Mouse (Mus musculus) lung, postnatal 0 days (tissue): ENCODE measurements around the gene Vamp9. TPM values are rescaled to one million over a fixed set of nuclear protein-coding genes. Genes with fewer than 3 reads are reported as not detected.

Source experiments
- ATAC-seq: fragments of 200-750 bp; cut with Nextera tagmentation; 2 replicates; pipeline ENCODE4 v1.8.0; 2017; ENCODE audit warnings: moderate library complexity
- DNase-seq: peaks from one replicate; pipeline ENCODE4 v3.0.0-alpha.2; 2016; ENCODE audit warnings: low spot score
- H3K27ac ChIP-seq: fragments of 300-500 bp; sonication (generic); 2 replicates; pipeline ENCODE4 v1.5.1; 2014; ENCODE audit warnings: antibody characterized with exemption, mild to moderate bottlenecking, low read length, mixed read lengths
- H3K27me3 ChIP-seq: fragments of 300-500 bp; sonication (generic); replicated peaks from 2 replicates; pipeline ENCODE4 v1.6.1; 2014; ENCODE audit warnings: low read length, mixed read lengths; ENCODE audit not compliant: insufficient read depth
- H3K36me3 ChIP-seq: fragments of 300-500 bp; sonication (generic); 2 replicates; pipeline ENCODE4 v1.6.1; 2014; ENCODE audit warnings: low read length, mixed read lengths; ENCODE audit not compliant: insufficient read depth
- H3K4me1 ChIP-seq: fragments of 300-500 bp; sonication (generic); 2 replicates; pipeline ENCODE4 v1.6.1; 2014; ENCODE audit warnings: antibody characterized with exemption, low read depth, low read length, mixed read lengths; ENCODE audit not compliant: insufficient read depth
- H3K4me2 ChIP-seq: fragments of 300-500 bp; sonication (generic); replicated peaks from 2 replicates; pipeline ENCODE4 v1.6.1; 2014; ENCODE audit warnings: low read depth, mild to moderate bottlenecking, low read length, moderate library complexity, mixed read lengths
- H3K4me3 ChIP-seq: fragments of 300-500 bp; sonication (generic); 2 replicates; pipeline ENCODE4 v1.5.1; 2014; ENCODE audit warnings: low read depth, low read length
- H3K9ac ChIP-seq: fragments of 300-500 bp; sonication (generic); replicated peaks from 2 replicates; pipeline ENCODE4 v1.6.1; 2014; ENCODE audit warnings: low read depth, mild to moderate bottlenecking
- H3K9me3 ChIP-seq: fragments of 300-500 bp; sonication (generic); 2 replicates; pipeline ENCODE4 v1.6.1; 2016; ENCODE audit warnings: low read length, mixed read lengths
- CTCF ChIP-seq: IDR thresholded peaks from 2 replicates; pipeline ENCODE4 v1.5.1; 2016; ENCODE audit warnings: antibody characterized with exemption, mild to moderate bottlenecking
- EP300 ChIP-seq: IDR thresholded peaks from 2 replicates; pipeline ENCODE4 v1.6.1; 2016; ENCODE audit warnings: antibody characterized with exemption, mild to moderate bottlenecking, control low read depth
- WGBS: fragments of 180-500 bp; shearing (Covaris S2); extraction: QIAGEN DNeasy Blood & Tissue Kit; methylation state at CpG from one replicate; pipeline ENCODE4 v1.1.7; 2014; 5-methylcytosine and 5-hydroxymethylcytosine counted together
- polyA plus RNA-seq: library from polyadenylated mRNA; unstranded; fragments of >200 nt; fragmentation: Nextera tagmentation; extraction: Ambion mirVana; gene quantifications from 2 replicates; pipeline ENCODE4 v1.2.1, GENCODE M21; 2015

Gene Vamp9
- polyA plus RNA-seq, 1 experiment from 2014 or later, result not detected

DNA sequence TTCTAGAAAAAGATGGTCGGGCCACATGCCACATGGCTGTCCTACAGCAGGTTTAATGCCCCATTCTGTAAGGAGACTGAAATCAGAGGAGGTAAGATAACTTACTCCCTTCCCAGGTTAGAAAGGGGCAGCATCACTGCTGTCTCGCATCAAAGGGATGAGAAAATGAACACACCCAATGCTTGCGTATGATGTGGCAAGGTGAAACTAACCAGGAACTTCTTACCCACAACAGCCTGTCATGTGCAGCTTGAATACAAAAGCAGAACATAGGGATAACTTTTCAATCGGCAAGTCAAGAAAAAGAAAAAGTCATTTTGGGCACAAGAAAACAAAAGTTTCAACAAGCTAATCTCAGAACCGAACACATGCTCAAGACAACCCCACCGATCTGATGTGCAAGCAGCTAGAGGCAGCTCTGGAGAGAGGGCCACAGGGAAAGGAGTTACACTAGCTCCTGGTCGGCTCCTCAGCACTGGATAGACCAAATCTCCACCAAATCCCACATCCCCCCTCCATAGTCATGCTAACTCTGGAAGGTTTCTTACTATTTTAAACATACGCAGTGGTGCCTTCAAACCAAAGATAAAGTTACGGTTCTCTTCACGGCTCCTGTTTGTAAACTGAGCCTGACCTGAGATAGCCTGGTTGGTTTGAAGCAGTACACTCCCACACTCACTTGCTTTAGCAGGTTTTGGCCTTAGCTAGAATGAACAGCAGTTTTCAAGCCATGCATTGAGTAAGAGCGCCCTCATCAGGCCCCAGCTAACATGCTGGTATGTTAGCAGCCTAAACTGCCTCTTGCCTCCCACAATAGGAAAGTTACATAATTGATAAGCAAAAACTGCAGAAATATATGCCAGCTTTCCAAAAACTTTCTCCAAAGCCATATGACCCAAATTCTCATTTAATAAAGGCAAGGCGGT, 14.3 kb upstream of the Vamp9 start:
- H3K4me3 ChIP-seq, result no peak overlapping the region
- no peak overlapping the region for H3K4me2 ChIP-seq
- DNase-seq (peak; percentile 72), ATAC-seq (no peak)
- WGBS, result 51% methylated on average over 12 of the region's 12 CpGs
- no peak overlapping the region for H3K27ac ChIP-seq
- H3K9me3 ChIP-seq, result no peaks in the 10 kb centered on the region
- H3K9ac ChIP-seq, result no peak overlapping the region
- no peaks in the 10 kb centered on the region for H3K4me1 ChIP-seq
- H3K36me3 ChIP-seq, result no peaks in the 10 kb centered on the region
- TF ChIP-seq EP300 (no peak), CTCF (peak; percentile 76)
- H3K27me3 ChIP-seq, result no peaks in the 10 kb centered on the region

DNA sequence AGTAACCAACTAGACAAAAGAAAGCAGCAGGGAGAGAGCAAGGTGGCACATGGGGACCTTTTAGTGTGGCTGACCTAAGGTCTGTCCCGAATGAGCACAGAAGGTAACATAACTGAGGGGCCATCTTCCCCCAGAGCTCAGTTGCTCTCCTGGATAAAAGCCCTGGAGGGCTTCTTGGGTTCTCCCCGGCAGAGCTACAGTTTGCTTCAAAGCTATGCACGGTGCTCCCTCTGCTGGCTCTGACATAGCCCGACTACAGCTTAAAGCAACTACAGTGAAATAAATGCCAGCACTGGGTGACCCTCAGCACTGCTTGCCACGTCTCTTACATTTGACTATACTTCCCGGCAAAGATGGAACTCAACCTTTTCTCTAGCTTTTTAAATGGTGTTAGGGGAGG, 6.0 kb upstream of the Vamp9 start:
- WGBS, result 3% methylated on average over 6 of the region's 6 CpGs
- Histone ChIP-seq H3K27ac (no peak overlapping the region), H3K36me3 (no peaks in the 10 kb centered on the region), H3K4me2 (no peak overlapping the region), H3K9me3 (no peaks in the 10 kb centered on the region), H3K4me3 (no peak overlapping the region), H3K4me1 (no peaks in the 10 kb centered on the region), H3K27me3 (no peaks in the 10 kb centered on the region), H3K9ac (no peak overlapping the region)
- TF ChIP-seq CTCF (peak; percentile 80), EP300 (no peak)
- ATAC-seq (peak; percentile 72; the same call in 1 of the 2 replicates), DNase-seq (peak; percentile 87)

GRCm38 (mm10) chr5:99905731-99906130, 323 bp upstream of the Vamp9 start:
- WGBS, result 54% methylated on average over 7 of the region's 7 CpGs
- no peak overlapping the region for H3K9ac ChIP-seq
- H3K4me1 ChIP-seq, result no peaks in the 10 kb centered on the region
- H3K4me3 ChIP-seq, result peak overlapping the region; percentile 51
- H3K27me3 ChIP-seq, result no peaks in the 10 kb centered on the region
- TF ChIP-seq EP300, result no peak
- TF ChIP-seq CTCF, result no peak
- no peaks in the 10 kb centered on the region for H3K9me3 ChIP-seq
- H3K27ac ChIP-seq, result no peak overlapping the region
- no peak for ATAC-seq
- no peaks in the 10 kb centered on the region for H3K36me3 ChIP-seq
- DNase-seq, result no peak
- no peak overlapping the region; the same call in 1 of the 2 replicates for H3K4me2 ChIP-seq

DNA sequence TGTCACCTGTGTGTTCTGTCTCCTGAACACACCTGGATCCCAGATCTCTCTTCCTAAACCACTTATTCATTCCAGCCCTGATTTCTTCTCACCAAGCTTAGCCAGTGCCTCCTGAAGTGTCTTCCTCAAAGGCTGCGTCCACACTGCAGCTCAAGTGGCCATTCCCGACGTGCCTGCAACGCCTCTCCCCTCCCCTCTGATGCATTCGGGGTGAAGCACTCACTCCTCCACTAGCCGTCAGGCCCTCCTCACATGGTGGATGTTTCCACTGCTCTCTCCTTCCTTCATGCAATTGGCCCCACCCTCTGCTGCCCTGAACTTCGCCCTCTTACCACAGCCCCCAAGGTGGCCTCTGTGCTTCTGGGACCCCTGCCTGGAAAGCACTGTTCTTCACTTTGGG, 9.4 kb downstream of the Vamp9 start:
- peak overlapping the region; percentile 69; the same call in 1 of the 2 replicates for H3K27ac ChIP-seq
- no peaks in the 10 kb centered on the region for H3K9me3 ChIP-seq
- peak; percentile 81 for DNase-seq
- no peaks in the 10 kb centered on the region for H3K36me3 ChIP-seq
- H3K4me3 ChIP-seq, result no peak overlapping the region
- WGBS, result 23% methylated on average over 7 of the region's 7 CpGs
- peak; percentile 99 for ATAC-seq
- H3K4me2 ChIP-seq, result 0 out of 2 replicates have a peak overlapping the region, but pooled peaks have one; percentile 11
- 0 out of 2 replicates have a peak, but pooled peaks cover 4% of the 10 kb centered on the region for H3K4me1 ChIP-seq
- no peak overlapping the region for H3K9ac ChIP-seq
- H3K27me3 ChIP-seq, result no peaks in the 10 kb centered on the region
- no peak for TF ChIP-seq EP300
- TF ChIP-seq CTCF, result no peak

DNA sequence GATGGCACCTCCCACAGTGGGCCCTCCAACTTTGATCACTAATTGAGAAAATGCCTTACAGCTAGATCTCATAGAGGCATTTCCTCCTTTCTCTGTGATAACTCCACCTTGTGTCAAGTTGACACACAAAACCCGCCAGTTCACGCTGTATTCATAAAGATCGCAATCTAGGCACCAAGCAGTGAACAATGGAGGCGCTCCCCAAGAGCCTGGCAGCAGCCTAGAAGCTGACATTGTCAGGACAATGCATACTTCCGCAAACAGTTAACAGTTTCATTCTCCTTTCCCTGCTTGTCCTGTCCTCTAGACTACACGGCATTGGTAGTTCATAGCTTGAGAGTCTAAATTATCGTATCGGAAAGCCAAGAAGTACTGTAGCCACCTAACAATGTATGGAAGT, 16.0 kb downstream of the Vamp9 start:
- ATAC-seq (no peak), DNase-seq (no peak)
- H3K4me2 ChIP-seq, result no peak overlapping the region
- TF ChIP-seq EP300 (no peak), CTCF (no peak)
- H3K27me3 ChIP-seq, result no peaks in the 10 kb centered on the region
- no peak overlapping the region for H3K4me3 ChIP-seq
- no peaks in the 10 kb centered on the region for H3K36me3 ChIP-seq
- no peak overlapping the region for H3K27ac ChIP-seq
- 73% methylated on average over 8 of the region's 8 CpGs for WGBS
- H3K4me1 ChIP-seq, result no peaks in the 10 kb centered on the region
- no peak overlapping the region for H3K9ac ChIP-seq
- H3K9me3 ChIP-seq, result no peaks in the 10 kb centered on the region

DNA sequence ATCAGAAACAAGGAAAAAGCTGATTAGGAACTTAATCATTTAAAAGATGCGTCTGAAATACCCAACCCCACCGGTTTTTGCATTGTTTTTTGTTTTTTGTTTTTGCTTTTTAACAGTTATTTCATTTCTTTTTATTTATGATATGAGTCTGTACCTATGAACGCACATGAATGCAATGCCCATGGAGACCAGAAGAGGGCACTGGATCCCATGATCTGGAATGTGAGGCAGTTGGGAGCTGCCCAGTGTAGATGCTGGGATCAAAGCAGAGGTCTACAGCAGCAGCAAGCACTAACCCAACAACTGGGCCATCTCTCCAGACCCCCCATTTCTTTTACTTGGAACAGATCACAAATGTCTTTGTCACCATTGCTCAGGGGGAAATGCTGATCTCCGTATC, 21.9 kb downstream of the Vamp9 start:
- 53% methylated on average over 4 of the region's 4 CpGs for WGBS
- Histone ChIP-seq H3K36me3 (no peaks in the 10 kb centered on the region), H3K27ac (no peak overlapping the region), H3K4me2 (no peak overlapping the region), H3K27me3 (no peaks in the 10 kb centered on the region), H3K9me3 (no peaks in the 10 kb centered on the region), H3K4me3 (no peak overlapping the region), H3K4me1 (no peaks in the 10 kb centered on the region), H3K9ac (no peak overlapping the region)
- peak; percentile 61; the same call in 1 of the 2 replicates for ATAC-seq
- TF ChIP-seq EP300, result no peak
- peak; percentile 82 for TF ChIP-seq CTCF
- peak; percentile 60 for DNase-seq
